Mouse (Mus musculus) CD8-positive naive resting alpha-beta T cell, adult 2 months (primary cell): ENCODE measurements around the gene Rspo3.

Experiments used
- DNase-seq, 2 experiments: peaks; one replicate each; pipeline ENCODE4 v3.0.0; 2022; ENCODE audit warnings: low read depth in 2 of 2, low spot score in 2 of 2

Gene Rspo3

GRCm38 (mm10) chr10:29441297-29441696 is 94.4 kb downstream of the Rspo3 start:
- no peak for DNase-seq

GRCm38 (mm10) chr10:29432935-29433453 is 102.7 kb downstream of the Rspo3 start:
- DNase-seq, result no peak

- DNase-seq, result no peak
These were observed 109.0 kb downstream of the Rspo3 start for GRCm38 (mm10) chr10:29426660-29427059.

GRCm38 (mm10) chr10:29424571-29424970 is 111.1 kb downstream of the Rspo3 start:
- DNase-seq, result no peak

- DNase-seq, result no peak
These were observed 121.3 kb downstream of the Rspo3 start for GRCm38 (mm10) chr10:29414361-29414760.

GRCm38 (mm10) chr10:29402656-29403268 is 132.9 kb downstream of the Rspo3 start:
- no peak for DNase-seq
